Mouse (Mus musculus): ENCODE measurements at regions not wholly inside any gene's neighbourhood (a gene's known extent, or its start where the extent isn't known, plus 50 kb on each side); places are given as distances from the start of the nearest gene placed in this dataset.
"Not testable (repeated sequence)": the region's sequence is repeated elsewhere in the genome, so short reads cannot be mapped to it uniquely, and the experiment has no call there.

DNA sequence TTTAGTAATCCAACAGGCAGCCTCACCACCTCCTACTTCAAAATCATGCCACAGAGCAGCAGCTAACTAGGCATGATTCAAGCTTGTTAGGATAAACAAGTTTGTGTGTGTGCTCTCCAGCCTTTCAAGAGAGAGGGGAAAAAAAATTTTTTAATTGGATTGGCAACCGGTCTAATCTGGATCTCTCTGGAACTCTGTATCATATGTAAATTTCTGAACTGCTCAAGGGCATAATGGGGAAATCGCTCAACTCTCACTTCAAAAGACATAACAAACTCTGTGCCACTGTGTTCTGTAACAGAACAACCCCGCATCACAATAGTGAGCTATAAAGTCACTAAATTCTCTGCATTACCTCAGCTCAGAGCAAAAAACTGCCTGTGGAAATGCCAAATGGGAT, 147.9 kb upstream of the Krtap11-1 start:
- no peak for DNase-seq

GRCm38 (mm10) chr16:89715716-89716115, 144.7 kb upstream of the Krtap11-1 start:
- not testable (repeated sequence) for DNase-seq

DNA sequence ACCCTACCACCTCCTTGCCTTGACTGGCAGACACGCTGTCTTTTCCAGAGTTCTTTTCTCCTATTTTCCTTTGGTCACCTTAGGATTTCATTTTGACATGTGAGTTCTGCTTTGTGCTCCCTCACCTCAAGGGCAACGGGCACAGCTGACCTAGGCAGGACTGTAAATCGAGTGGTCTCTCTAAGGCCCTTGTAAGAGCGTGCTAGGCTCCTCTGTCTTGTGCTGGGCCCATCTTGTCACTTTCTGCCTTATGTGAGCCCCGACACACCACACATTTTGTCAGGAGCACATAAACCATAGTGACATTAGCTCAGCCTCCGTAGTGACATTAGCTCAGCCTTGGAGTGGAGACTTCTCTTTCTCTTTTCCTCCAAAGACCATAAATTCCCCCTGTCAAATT, 133.3 kb upstream of the Krtap11-1 start:
- DNase-seq = no peak

- peak; percentile 8 for DNase-seq
These were observed 132.2 kb upstream of the Krtap11-1 start for GRCm38 (mm10) chr16:89703158-89703557.

GRCm38 (mm10) chr16:89702406-89702805, 131.4 kb upstream of the Krtap11-1 start:
- DNase-seq = no peak

DNA sequence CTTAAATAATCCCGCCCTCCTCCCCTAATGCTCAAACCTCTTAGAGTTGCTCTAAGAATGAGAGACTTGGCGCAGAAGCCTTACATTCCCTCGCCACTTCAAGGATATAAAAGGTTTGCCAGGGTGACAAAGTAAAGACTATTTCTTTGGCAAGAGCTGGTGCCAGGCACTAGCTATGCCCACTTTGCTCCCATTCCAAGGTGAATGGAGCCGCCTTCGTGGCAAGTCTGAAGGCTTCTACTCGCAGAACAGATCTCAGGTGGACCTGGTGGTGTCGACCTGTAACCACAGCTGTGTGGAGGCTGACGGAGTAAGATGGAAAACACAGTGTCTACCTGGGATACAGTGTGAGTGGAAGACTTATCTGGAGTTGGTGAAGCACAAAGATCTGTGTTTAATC, 130.8 kb upstream of the Krtap11-1 start:
- no peak for DNase-seq

- no peak for DNase-seq
These were observed 128.7 kb upstream of the Krtap11-1 start for GRCm38 (mm10) chr16:89699710-89700109.

GRCm38 (mm10) chr16:89695833-89696232, 124.8 kb upstream of the Krtap11-1 start:
- peak; percentile 12 for DNase-seq

DNA sequence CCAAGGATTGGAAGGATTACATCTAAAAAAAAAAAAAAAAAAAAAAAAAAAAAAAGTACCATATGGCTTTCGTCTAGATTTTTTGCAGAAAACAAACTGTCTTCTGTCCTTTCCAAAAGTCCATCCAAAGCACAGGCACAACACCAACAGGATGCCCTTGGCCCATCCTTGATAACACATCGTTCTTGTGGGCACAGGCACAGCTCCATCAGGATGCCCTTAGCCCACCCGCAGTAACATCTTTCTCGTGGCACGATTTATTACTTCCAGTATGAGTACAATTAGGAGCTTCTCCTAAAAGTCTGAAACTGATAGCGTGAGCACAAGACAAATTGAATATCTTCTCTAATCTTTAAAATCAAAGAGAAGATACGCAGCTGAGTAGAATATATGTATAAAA, 124.4 kb upstream of the Krtap11-1 start:
- DNase-seq = no peak

- DNase-seq = no peak
These were observed 122.3 kb upstream of the Krtap11-1 start for GRCm38 (mm10) chr16:89693321-89693720.

DNA sequence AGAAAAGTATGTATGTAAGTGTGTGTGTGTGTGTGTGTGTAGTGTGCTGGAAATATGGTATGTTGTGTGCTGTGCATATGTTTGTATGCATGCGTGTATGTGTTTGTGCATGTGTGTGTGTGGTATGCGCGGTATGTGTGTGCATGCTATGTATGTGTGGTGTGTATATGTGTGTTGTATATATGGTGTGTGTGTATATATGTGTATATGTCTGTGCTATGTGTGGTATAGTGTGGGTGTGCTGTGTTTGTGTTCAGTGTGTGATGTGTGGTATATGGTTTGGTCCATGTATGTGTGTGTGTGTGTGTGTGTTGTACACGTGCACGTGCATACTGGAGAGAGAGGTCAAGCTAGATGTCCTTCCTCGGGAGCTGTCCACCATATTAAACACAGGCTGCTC, 108.5 kb upstream of the Krtap11-1 start:
- DNase-seq = no peak

GRCm38 (mm10) chr16:89678446-89679015, 107.5 kb upstream of the Krtap11-1 start:
- no peak for DNase-seq

DNA sequence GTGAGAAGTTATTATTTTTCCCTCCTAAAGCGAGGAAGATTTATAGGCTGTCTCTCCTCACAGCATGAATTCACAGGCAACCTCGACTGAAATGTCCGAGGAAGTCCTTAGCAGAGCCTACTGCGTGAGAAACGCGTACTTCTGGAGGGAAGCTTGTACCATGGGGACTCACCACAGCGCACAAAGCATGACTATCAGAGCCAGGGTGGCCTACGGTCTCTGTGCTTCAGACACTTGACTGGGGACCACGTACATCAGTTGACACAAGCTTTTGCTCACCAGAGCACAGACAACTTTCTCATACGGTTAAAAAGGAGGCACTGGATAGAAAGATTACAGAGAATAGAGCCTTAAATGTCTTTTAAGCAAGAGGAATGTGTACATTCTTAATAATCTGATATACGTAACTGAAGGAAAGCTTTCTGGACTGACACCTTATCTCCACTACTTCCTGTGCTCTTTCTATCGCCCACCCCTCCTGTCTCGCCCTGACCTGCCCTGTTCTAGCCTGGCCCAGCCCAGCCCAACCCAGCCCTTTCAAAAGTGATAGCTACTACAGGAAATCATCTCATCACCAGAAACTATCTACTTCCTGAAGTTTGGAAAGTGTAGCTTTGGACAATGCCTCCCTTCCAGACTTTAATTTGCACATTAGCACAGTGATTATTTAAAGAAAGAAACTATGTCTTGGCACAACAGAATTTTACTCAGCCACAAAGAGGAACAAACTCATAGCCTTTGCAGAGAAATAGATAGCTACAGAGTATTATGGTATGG, 104.2 kb upstream of the Krtap11-1 start:
- DNase-seq = no peak

- DNase-seq = no peak
These were observed 103.3 kb upstream of the Krtap11-1 start for GRCm38 (mm10) chr16:89674159-89674902.

DNA sequence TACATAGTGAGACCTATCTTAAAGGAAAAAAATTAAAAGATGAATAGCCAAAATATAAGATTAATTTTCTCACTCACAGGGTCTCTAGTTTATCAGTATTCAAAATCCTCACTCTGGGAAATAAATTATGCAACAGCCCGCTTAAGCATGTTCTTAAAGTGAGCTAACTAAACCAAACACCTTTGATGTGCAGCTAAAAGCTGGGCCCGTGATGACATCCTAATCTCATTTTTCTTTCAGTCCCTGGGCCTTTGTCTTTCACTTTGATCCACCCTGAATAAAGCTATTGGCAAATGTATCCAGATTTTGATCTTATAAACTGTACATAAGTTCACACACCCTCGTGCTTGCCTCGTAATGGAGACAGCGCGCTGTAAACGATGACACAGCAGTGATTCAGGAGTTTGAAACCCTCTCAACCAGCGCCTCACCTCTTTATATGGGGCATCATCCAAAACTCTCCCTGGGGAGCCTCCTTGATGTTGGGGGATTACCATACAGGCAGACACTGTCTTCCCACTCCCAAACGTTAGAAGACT, 100.3 kb upstream of the Krtap11-1 start:
- DNase-seq = no peak

DNA sequence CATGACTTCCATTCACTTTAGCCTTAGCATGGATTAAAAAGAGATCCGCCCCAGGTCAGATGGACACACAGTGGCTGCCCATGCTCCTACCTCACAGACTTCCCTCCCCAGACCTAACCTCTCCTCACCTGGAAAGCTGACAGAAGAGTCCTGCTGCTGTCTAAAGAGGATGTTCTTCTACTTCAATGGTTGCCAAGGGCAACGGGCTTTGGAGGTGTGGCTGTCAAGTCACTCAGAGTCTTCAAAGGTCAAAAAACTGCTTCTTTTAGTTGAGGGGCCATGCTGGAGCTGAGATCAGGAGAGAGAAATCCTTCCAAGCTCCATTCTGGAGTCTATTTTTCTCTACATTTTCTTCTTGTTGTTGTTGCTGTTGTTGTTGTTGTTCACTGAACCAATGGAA, 89.1 kb upstream of the Krtap11-1 start:
- DNase-seq = no peak

- no peak for DNase-seq
These were observed 85.1 kb upstream of the Krtap11-1 start for GRCm38 (mm10) chr16:89656036-89656435.

GRCm38 (mm10) chr16:89648651-89649050, 77.7 kb upstream of the Krtap11-1 start:
- no peak for DNase-seq

DNA sequence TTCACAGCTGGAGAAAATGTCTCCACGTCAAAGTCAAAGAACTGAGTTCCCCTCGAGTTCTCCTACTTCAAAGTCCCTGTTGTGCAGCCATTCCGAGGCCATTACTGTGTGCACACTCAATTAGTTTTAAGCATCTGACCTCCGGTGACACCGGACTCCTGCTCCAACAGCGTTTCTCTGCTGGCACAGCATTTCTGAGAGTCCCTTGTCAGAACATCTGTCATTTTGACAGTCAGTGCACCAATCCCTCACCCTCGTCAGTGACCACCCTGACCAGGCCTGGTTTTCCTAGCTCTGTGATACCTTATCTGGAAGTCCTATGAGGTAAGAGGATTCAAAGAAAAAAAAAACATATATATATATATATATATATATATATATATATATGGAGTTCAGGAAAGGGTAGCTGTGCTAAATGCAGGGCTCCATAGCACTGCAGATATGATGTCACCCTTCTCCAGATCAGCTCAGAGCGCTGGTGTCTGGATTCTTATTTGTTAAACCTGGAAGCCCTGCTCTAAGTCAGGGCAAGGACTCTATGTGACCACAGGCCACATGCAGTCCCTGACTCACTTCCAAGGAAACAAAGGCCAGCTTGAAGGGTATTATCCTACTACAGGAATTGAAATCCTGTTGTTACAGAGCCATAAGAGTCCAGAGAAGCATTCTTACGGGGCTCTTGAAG, 63.1 kb upstream of the Krtap11-1 start:
- DNase-seq = peak; percentile 5

- DNase-seq = no peak
These were observed 61.2 kb upstream of the Krtap11-1 start for GRCm38 (mm10) chr16:89632114-89632622.

DNA sequence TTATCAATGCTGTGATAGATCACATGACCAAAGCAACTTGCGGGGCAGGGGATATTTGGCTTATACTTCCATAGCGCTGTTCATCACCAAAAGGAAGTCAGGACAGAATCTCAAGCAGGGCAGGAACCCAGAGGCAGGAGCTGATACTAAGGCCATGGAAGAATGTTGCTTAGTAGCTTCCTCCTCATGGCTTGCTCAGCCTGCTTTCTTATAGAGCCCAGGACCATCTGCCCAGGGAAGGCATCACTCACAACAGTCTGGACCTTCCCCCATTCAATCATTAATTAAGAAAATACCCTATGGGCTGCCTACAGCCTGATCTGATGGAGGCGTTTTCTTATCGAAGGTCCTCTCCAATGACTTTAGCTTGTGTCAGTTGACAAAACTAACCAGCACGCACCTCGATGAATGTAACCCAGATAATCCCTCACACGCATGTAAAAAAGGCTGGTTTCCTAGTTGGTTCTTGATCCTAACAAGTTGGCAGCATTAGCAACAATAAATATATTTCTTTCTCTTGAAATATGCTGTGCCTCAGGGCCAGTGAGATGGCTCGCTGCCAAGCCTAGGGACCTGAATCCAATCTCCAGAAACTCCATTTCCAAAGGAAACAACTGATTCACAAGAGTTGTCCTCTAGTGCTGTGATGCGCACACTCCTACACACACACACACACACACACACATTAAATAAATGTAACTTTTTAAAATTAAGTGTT, 60.6 kb upstream of the Krtap11-1 start:
- DNase-seq = no peak

DNA sequence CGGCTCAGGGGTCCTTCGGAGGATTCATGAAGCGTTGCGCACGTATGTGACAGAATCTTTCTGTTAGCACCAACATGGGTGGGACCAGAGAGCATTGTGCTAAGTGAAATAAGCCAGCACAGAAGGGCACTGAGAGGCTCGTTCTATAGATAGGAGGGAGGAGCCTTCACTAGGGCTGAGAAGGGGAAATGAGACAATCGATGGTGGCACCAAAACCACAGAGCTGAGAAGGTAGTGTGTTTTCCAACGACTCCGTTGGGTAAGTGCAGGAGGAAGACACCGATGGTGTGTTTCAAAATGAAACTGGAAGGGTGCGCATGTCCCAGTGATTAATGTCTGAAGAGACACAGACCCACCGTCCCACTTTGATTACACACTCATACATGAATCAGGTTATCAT, 54.7 kb upstream of the Krtap11-1 start:
- DNase-seq = no peak
